Comparison of ENCODE assay signal across 8 mouse cellular contexts in genomic region chr15:99416348-99416882, GRCm38 (mm10). TPM values are rescaled to one million over a fixed set of nuclear protein-coding genes. Genes with fewer than 3 reads are reported as not detected.
DNase-seq lines count a peak whose midpoint lies in the region; ATAC-seq and TF ChIP-seq lines count a peak whose summit lies in the region.

No protein-coding gene starts in this region.

- H3K27me3 ChIP-seq in embryonic facial prominence, embryonic 15.5 days = no peaks in the 10 kb centered on the region
- no peaks in the 10 kb centered on the region for H3K27me3 ChIP-seq in heart, embryonic 13.5 days (replicated peaks)
- H3K27me3 ChIP-seq in liver, postnatal 0 days (ENCODE audit: insufficient read depth, low read length) = no peaks in the 10 kb centered on the region
- H3K27me3 ChIP-seq in neural tube, embryonic 13.5 days = no peaks in the 10 kb centered on the region
- no peaks in the 10 kb centered on the region for H3K27me3 ChIP-seq in testis, adult 2 months (ENCODE audit: control insufficient read depth, insufficient read depth, low read length)

- no peak overlapping the region for H3K9ac ChIP-seq in embryonic facial prominence, embryonic 15.5 days
- peak overlapping the region; percentile 62 for H3K9ac ChIP-seq in heart, embryonic 13.5 days
- no peak overlapping the region for H3K9ac ChIP-seq in liver, postnatal 0 days (replicated peaks)
- H3K9ac ChIP-seq in neural tube, embryonic 13.5 days = 0 out of 2 replicates have a peak overlapping the region, but pooled peaks have one; percentile 38

- H3K27ac ChIP-seq in bone marrow, adult 2 months (ENCODE audit: control insufficient read depth, insufficient read depth, low read depth, low read length, poor library complexity) = no peak overlapping the region
- H3K27ac ChIP-seq in embryonic facial prominence, embryonic 15.5 days (replicated peaks) = no peak overlapping the region
- H3K27ac ChIP-seq in heart, embryonic 13.5 days (replicated peaks) = no peak overlapping the region
- no peak overlapping the region for H3K27ac ChIP-seq in liver, postnatal 0 days (ENCODE audit: low read depth)
- no peak overlapping the region for H3K27ac ChIP-seq in neural tube, embryonic 13.5 days (replicated peaks)
- H3K27ac ChIP-seq in testis, adult 2 months (ENCODE audit: control insufficient read depth, insufficient read depth, low read depth, low read length) = no peak overlapping the region

- no peaks in the 10 kb centered on the region for H3K9me3 ChIP-seq in embryonic facial prominence, embryonic 15.5 days (replicated peaks)
- H3K9me3 ChIP-seq in heart, embryonic 13.5 days = no peaks in the 10 kb centered on the region
- no peaks in the 10 kb centered on the region for H3K9me3 ChIP-seq in liver, postnatal 0 days (ENCODE audit: low read length)
- H3K9me3 ChIP-seq in neural tube, embryonic 13.5 days = no peaks in the 10 kb centered on the region

- 12% methylated on average over 13 of the region's 13 CpGs for WGBS in bone marrow, adult 2 months
- WGBS in embryonic facial prominence, embryonic 15.5 days = 20% methylated on average over 13 of the region's 13 CpGs
- 12% methylated on average over 13 of the region's 13 CpGs for WGBS in heart, embryonic 13.5 days
- 14% methylated on average over 13 of the region's 13 CpGs for WGBS in liver, postnatal 0 days (ENCODE audit: insufficient replicate concordance)
- 26% methylated on average over 13 of the region's 13 CpGs for WGBS in neural tube, embryonic 13.5 days

- peak; percentile 100 for TF ChIP-seq CTCF in bone marrow, adult 2 months (IDR thresholded peaks at IDR 0.05; ENCODE audit: control insufficient read depth, insufficient read depth, low read length)
- peak; percentile 100 for TF ChIP-seq CTCF in liver, postnatal 0 days (IDR thresholded peaks at IDR 0.05; ENCODE audit: low read depth)
- TF ChIP-seq CTCF in testis, adult 2 months (IDR thresholded peaks at IDR 0.05; ENCODE audit: control insufficient read depth, insufficient read depth, insufficient replicate concordance, low read depth, low read length) = peak; percentile 99

- ATAC-seq in CD4-positive, CD25-positive, alpha-beta regulatory T cell, adult 4 months = peak; percentile 84
- ATAC-seq in embryonic facial prominence, embryonic 15.5 days (ENCODE audit: insufficient number of reproducible peaks, low FRiP score, low TSS enrichment, low read depth) = no peak
- no peak for ATAC-seq in heart, embryonic 13.5 days (ENCODE audit: extremely low read depth, insufficient number of reproducible peaks, low FRiP score, low TSS enrichment)
- peak; percentile 62; the same call in 1 of the 2 replicates for ATAC-seq in liver, postnatal 0 days
- ATAC-seq in neural tube, embryonic 13.5 days (ENCODE audit: low read depth) = peak; percentile 4; the same call in 1 of the 2 replicates

- no peak for TF ChIP-seq EP300 in liver, postnatal 0 days (IDR thresholded peaks at IDR 0.05; ENCODE audit: low read depth)

- no peak overlapping the region for H3K4me3 ChIP-seq in bone marrow, adult 2 months (replicated peaks; ENCODE audit: control insufficient read depth, low read depth, low read length)
- no peak overlapping the region for H3K4me3 ChIP-seq in embryonic facial prominence, embryonic 15.5 days (replicated peaks)
- no peak overlapping the region for H3K4me3 ChIP-seq in heart, embryonic 13.5 days
- H3K4me3 ChIP-seq in liver, postnatal 0 days (ENCODE audit: low read depth, low read length) = no peak overlapping the region
- H3K4me3 ChIP-seq in neural tube, embryonic 13.5 days = no peak overlapping the region
- H3K4me3 ChIP-seq in testis, adult 2 months (ENCODE audit: control insufficient read depth, low read depth, low read length) = peak overlapping the region; percentile 36

- 0 out of 2 replicates have a peak overlapping the region, but pooled peaks have one; percentile 24 for H3K4me2 ChIP-seq in embryonic facial prominence, embryonic 15.5 days (replicated peaks)
- H3K4me2 ChIP-seq in heart, embryonic 13.5 days = peak overlapping the region; percentile 44
- H3K4me2 ChIP-seq in liver, postnatal 0 days (ENCODE audit: low read depth, low read length) = no peak overlapping the region
- H3K4me2 ChIP-seq in neural tube, embryonic 13.5 days = no peak overlapping the region

- no peaks in the 10 kb centered on the region for H3K36me3 ChIP-seq in embryonic facial prominence, embryonic 15.5 days
- peaks cover 2% of the 10 kb centered on the region; the same call in 1 of the 2 replicates for H3K36me3 ChIP-seq in heart, embryonic 13.5 days
- no peaks in the 10 kb centered on the region for H3K36me3 ChIP-seq in liver, postnatal 0 days (replicated peaks; ENCODE audit: insufficient read depth, low read length)
- peaks cover 4% of the 10 kb centered on the region; the same call in 1 of the 2 replicates for H3K36me3 ChIP-seq in neural tube, embryonic 13.5 days
- no peaks in the 10 kb centered on the region for H3K36me3 ChIP-seq in testis, adult 2 months (ENCODE audit: control insufficient read depth, insufficient read depth, low read length)

- no peaks in the 10 kb centered on the region; the same call in 1 of the 2 replicates for H3K4me1 ChIP-seq in bone marrow, adult 2 months (ENCODE audit: control insufficient read depth, insufficient read depth, low read length)
- H3K4me1 ChIP-seq in embryonic facial prominence, embryonic 15.5 days = peaks cover 36% of the 10 kb centered on the region
- H3K4me1 ChIP-seq in heart, embryonic 13.5 days = peaks cover 44% of the 10 kb centered on the region
- peaks cover 18% of the 10 kb centered on the region for H3K4me1 ChIP-seq in liver, postnatal 0 days (ENCODE audit: insufficient read depth)
- peaks cover 16% of the 10 kb centered on the region for H3K4me1 ChIP-seq in neural tube, embryonic 13.5 days (replicated peaks)
- peaks cover 21% of the 10 kb centered on the region for H3K4me1 ChIP-seq in testis, adult 2 months (ENCODE audit: control insufficient read depth, insufficient read depth, low read length)

- TF ChIP-seq POLR2A in bone marrow, adult 2 months (IDR thresholded peaks at IDR 0.05; ENCODE audit: borderline replicate concordance, control insufficient read depth, low read depth, low read length) = no peak
- TF ChIP-seq POLR2A in testis, adult 2 months (IDR thresholded peaks at IDR 0.05; ENCODE audit: control insufficient read depth, low read depth, low read length) = no peak

- peak; percentile 77 to 95 for DNase-seq in kidney, postnatal 25 days
- peak; percentile 84 for DNase-seq in liver, postnatal 0 days

RNA-seq across cellular contexts. Expression of gene Tmbim6, which starts 23.7 kb away (rescaled TPM):
- polyA plus RNA-seq in CD4-positive, CD25-positive, alpha-beta regulatory T cell, adult 4 months (2017; shearing (Covaris generic)) = 1,000 to 10,000 TPM; 1,029 to 1,509 TPM
- 93.5 and 146 TPM in 2 replicates for polyA plus RNA-seq in bone marrow, adult 2 months (2011; ENCODE audit: insufficient read depth, insufficient read length, low replicate concordance, missing spikeins)
- 338 and 362 TPM in 2 replicates for polyA plus RNA-seq in embryonic facial prominence, embryonic 15.5 days (2015; fragmentation: Nextera tagmentation; extraction: Ambion mirVana)
- polyA plus RNA-seq in heart, embryonic 13.5 days (2015; fragmentation: Nextera tagmentation; extraction: Ambion mirVana) = 248 and 251 TPM in 2 replicates
- 566 and 586 TPM in 2 replicates for polyA plus RNA-seq in liver, postnatal 0 days (2015; fragmentation: Nextera tagmentation; extraction: Ambion mirVana)
- 254 and 261 TPM in 2 replicates for polyA plus RNA-seq in neural tube, embryonic 13.5 days (2015; fragmentation: Nextera tagmentation; extraction: Ambion mirVana)
- 734 and 786 TPM in 2 replicates for polyA plus RNA-seq in testis, adult 2 months (2012; rRNA removed)

RNA-seq across cellular contexts. Expression of gene Nckap5l, which starts 41.1 kb away (rescaled TPM):
- 1 to 10 TPM; 1.2 to 2.3 TPM for polyA plus RNA-seq in CD4-positive, CD25-positive, alpha-beta regulatory T cell, adult 4 months (2017; shearing (Covaris generic))
- 2.2 and 4.0 TPM in 2 replicates for polyA plus RNA-seq in bone marrow, adult 2 months (2011; ENCODE audit: insufficient read depth, insufficient read length, low replicate concordance, missing spikeins)
- polyA plus RNA-seq in embryonic facial prominence, embryonic 15.5 days (2015; fragmentation: Nextera tagmentation; extraction: Ambion mirVana) = 11.7 and 14.9 TPM in 2 replicates
- 6.8 and 7.7 TPM in 2 replicates for polyA plus RNA-seq in heart, embryonic 13.5 days (2015; fragmentation: Nextera tagmentation; extraction: Ambion mirVana)
- polyA plus RNA-seq in liver, postnatal 0 days (2015; fragmentation: Nextera tagmentation; extraction: Ambion mirVana) = 0.49 and 0.53 TPM in 2 replicates
- 14.5 and 18.3 TPM in 2 replicates for polyA plus RNA-seq in neural tube, embryonic 13.5 days (2015; fragmentation: Nextera tagmentation; extraction: Ambion mirVana)
- 3.9 and 4.4 TPM in 2 replicates for polyA plus RNA-seq in testis, adult 2 months (2012; rRNA removed)

RNA-seq across cellular contexts. Expression of gene Fmnl3, which starts 46.1 kb away (rescaled TPM):
- polyA plus RNA-seq in CD4-positive, CD25-positive, alpha-beta regulatory T cell, adult 4 months (2017; shearing (Covaris generic)) = 10 to 100 TPM in 1 of 2 experiments, 1 to 10 TPM in 1; 7.7 to 16.0 TPM
- polyA plus RNA-seq in bone marrow, adult 2 months (2011; ENCODE audit: insufficient read depth, insufficient read length, low replicate concordance, missing spikeins) = 13.0 and 17.7 TPM in 2 replicates
- polyA plus RNA-seq in embryonic facial prominence, embryonic 15.5 days (2015; fragmentation: Nextera tagmentation; extraction: Ambion mirVana) = 28.3 and 28.9 TPM in 2 replicates
- 12.9 and 13.0 TPM in 2 replicates for polyA plus RNA-seq in heart, embryonic 13.5 days (2015; fragmentation: Nextera tagmentation; extraction: Ambion mirVana)
- polyA plus RNA-seq in liver, postnatal 0 days (2015; fragmentation: Nextera tagmentation; extraction: Ambion mirVana) = 2.2 and 2.4 TPM in 2 replicates
- 9.3 and 11.7 TPM in 2 replicates for polyA plus RNA-seq in neural tube, embryonic 13.5 days (2015; fragmentation: Nextera tagmentation; extraction: Ambion mirVana)
- 14.3 and 15.3 TPM in 2 replicates for polyA plus RNA-seq in testis, adult 2 months (2012; rRNA removed)

RNA-seq across cellular contexts. Expression of gene Bcdin3d, which starts 58.1 kb away (rescaled TPM):
- polyA plus RNA-seq in CD4-positive, CD25-positive, alpha-beta regulatory T cell, adult 4 months (2017; shearing (Covaris generic)) = 10 to 100 TPM; 27.9 to 41.0 TPM
- 7.2 and 13.4 TPM in 2 replicates for polyA plus RNA-seq in bone marrow, adult 2 months (2011; ENCODE audit: insufficient read depth, insufficient read length, low replicate concordance, missing spikeins)
- polyA plus RNA-seq in embryonic facial prominence, embryonic 15.5 days (2015; fragmentation: Nextera tagmentation; extraction: Ambion mirVana) = 13.1 and 13.4 TPM in 2 replicates
- 10.5 and 13.7 TPM in 2 replicates for polyA plus RNA-seq in heart, embryonic 13.5 days (2015; fragmentation: Nextera tagmentation; extraction: Ambion mirVana)
- 4.7 and 4.9 TPM in 2 replicates for polyA plus RNA-seq in liver, postnatal 0 days (2015; fragmentation: Nextera tagmentation; extraction: Ambion mirVana)
- 19.6 and 21.4 TPM in 2 replicates for polyA plus RNA-seq in neural tube, embryonic 13.5 days (2015; fragmentation: Nextera tagmentation; extraction: Ambion mirVana)
- polyA plus RNA-seq in testis, adult 2 months (2012; rRNA removed) = 4.6 and 4.7 TPM in 2 replicates

Comparison
In these comparisons a context has a peak if more than half of its experiments do, and no peak if none do; other contexts are left out.
1. ATAC-seq: peak in CD4-positive, CD25-positive, alpha-beta regulatory T cell, adult 4 months (single experiment), liver, postnatal 0 days (single experiment) and neural tube, embryonic 13.5 days (single experiment); none in embryonic facial prominence, embryonic 15.5 days (single experiment) and heart, embryonic 13.5 days (single experiment).
2. H3K4me2 ChIP-seq: peak in embryonic facial prominence, embryonic 15.5 days (single experiment) and heart, embryonic 13.5 days (single experiment); none in liver, postnatal 0 days (single experiment) and neural tube, embryonic 13.5 days (single experiment).
3. H3K9ac ChIP-seq: peak in heart, embryonic 13.5 days (single experiment) and neural tube, embryonic 13.5 days (single experiment); none in embryonic facial prominence, embryonic 15.5 days (single experiment) and liver, postnatal 0 days (single experiment).
4. Peak in every context shown above with its lines, with median percentiles within 50 percentile points of each other: CTCF ChIP-seq.